Mouse (Mus musculus) limb, embryonic 14.5 days (tissue): ENCODE data around the gene Rassf1. TPM values are rescaled to one million over a fixed set of nuclear protein-coding genes. Genes with fewer than 3 reads are reported as not detected.

ENCODE experiments used
- ATAC-seq: fragments of 200-750 bp; cut with Nextera tagmentation; 2 replicates; pipeline ENCODE4 v1.8.0; 2017; ENCODE audit warnings: low read depth, moderate number of reproducible peaks, moderate TSS enrichment; ENCODE audit not compliant: low FRiP score
- DNase-seq: peaks from one replicate; pipeline ENCODE4 v3.0.0-alpha.2; 2015; ENCODE audit warnings: low spot score
- H3K27ac ChIP-seq: fragments of 300-500 bp; sonication (generic); replicated peaks from 2 replicates; pipeline ENCODE4 v1.5.1; 2014; ENCODE audit warnings: low read depth, mild to moderate bottlenecking, low read length, moderate library complexity, mixed read lengths
- H3K27me3 ChIP-seq: fragments of 300-500 bp; sonication (generic); 2 replicates; pipeline ENCODE4 v1.6.1; 2014; ENCODE audit warnings: low read length, mixed read lengths; ENCODE audit not compliant: control insufficient read depth, insufficient read depth
- H3K36me3 ChIP-seq: fragments of 300-500 bp; sonication (generic); 2 replicates; pipeline ENCODE4 v1.6.1; 2014; ENCODE audit warnings: mild to moderate bottlenecking, low read length, moderate library complexity, mixed read lengths; ENCODE audit not compliant: control insufficient read depth, insufficient read depth
- H3K4me1 ChIP-seq: fragments of 300-500 bp; sonication (generic); 2 replicates; pipeline ENCODE4 v1.6.1; 2014; ENCODE audit warnings: antibody characterized with exemption, low read length, mixed read lengths; ENCODE audit not compliant: control insufficient read depth, insufficient read depth
- H3K4me2 ChIP-seq: fragments of 300-500 bp; sonication (generic); replicated peaks from 2 replicates; pipeline ENCODE4 v1.6.1; 2014; ENCODE audit warnings: low read depth, mild to moderate bottlenecking, low read length, moderate library complexity; ENCODE audit not compliant: severe bottlenecking
- H3K4me3 ChIP-seq: fragments of 300-500 bp; sonication (generic); replicated peaks from 2 replicates; pipeline ENCODE4 v1.5.1; 2014; ENCODE audit warnings: low read length
- H3K9ac ChIP-seq: fragments of 300-500 bp; sonication (generic); 2 replicates; pipeline ENCODE4 v1.6.1; 2014; ENCODE audit warnings: mild to moderate bottlenecking, low read depth, low read length, moderate library complexity; ENCODE audit not compliant: severe bottlenecking
- H3K9me3 ChIP-seq: fragments of 300-500 bp; sonication (generic); 2 replicates; pipeline ENCODE4 v1.6.1; 2016; ENCODE audit warnings: low read length; ENCODE audit not compliant: control insufficient read depth
- POLR2A ChIP-seq: fragments of 200-500 bp; IDR thresholded peaks from 2 replicates; pipeline ENCODE4 v1.8.0; 2012; ENCODE audit warnings: inconsistent platforms, mild to moderate bottlenecking, moderate library complexity, borderline replicate concordance; ENCODE audit not compliant: insufficient read depth, insufficient read length; ENCODE audit errors: extremely low read depth
- WGBS: fragments of 180-500 bp; shearing (Covaris S2); extraction: QIAGEN DNeasy Blood & Tissue Kit; methylation state at CpG from one replicate; pipeline ENCODE4 v1.1.7; 2014; 5-methylcytosine and 5-hydroxymethylcytosine counted together
- polyA plus RNA-seq, 2 experiments: library from polyadenylated mRNA; depleted of rRNA in 1 of 2; stranded (reverse) in 1 of 2; unstranded in 1 of 2; fragments of >200 nt; fragmentation: Nextera tagmentation in 1 of 2; extraction: Ambion mirVana in 1 of 2; gene quantifications; 2 replicates each; pipeline versions ENCODE4 v1.2.1 to v1.2.3; 2012 to 2014

Rassf1 gene
- polyA plus RNA-seq, 2 experiments, result 67.6 to 74.7 TPM

DNA sequence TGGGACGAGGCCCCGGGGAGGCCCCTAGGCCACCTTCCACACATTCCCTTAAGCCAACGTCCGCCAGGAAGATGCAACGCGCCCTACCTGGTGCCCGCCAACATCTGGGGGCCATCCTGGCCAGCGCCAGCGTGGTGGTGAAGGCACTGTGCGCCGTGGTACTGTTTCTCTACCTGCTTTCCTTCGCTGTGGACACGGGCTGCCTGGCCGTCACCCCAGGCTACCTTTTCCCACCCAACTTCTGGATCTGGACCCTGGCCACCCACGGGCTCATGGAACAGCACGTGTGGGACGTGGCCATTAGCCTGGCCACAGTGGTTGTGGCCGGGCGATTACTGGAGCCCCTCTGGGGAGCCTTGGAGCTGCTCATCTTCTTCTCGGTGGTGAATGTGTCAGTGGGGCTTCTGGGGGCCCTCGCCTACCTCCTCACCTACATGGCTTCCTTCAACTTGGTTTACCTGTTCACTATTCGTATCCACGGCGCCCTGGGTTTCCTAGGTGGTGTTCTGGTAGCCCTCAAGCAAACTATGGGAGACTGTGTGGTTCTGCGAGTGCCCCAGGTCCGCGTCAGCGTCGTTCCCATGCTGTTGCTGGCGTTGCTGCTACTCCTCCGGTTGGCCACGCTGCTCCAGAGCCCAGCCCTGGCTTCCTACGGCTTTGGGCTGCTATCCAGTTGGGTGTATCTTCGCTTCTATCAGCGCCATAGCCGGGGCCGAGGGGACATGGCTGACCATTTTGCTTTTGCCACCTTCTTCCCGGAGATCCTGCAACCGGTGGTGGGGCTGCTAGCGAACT is 16.8 kb upstream of the Rassf1 start:
- under 1% methylated on average over 39 of the region's 40 CpGs for WGBS
- H3K4me2 ChIP-seq, result peak overlapping the region; percentile 96
- H3K9ac ChIP-seq, result peak overlapping the region; percentile 91
- no peaks in the 10 kb centered on the region for H3K9me3 ChIP-seq
- H3K4me3 ChIP-seq, result peak overlapping the region; percentile 89
- ATAC-seq (no peak), DNase-seq (no peak)
- TF ChIP-seq POLR2A, result no peak
- H3K4me1 ChIP-seq, result peaks cover 22% of the 10 kb centered on the region
- peaks cover 26% of the 10 kb centered on the region for H3K36me3 ChIP-seq
- H3K27ac ChIP-seq, result peak overlapping the region; percentile 73
- H3K27me3 ChIP-seq, result no peaks in the 10 kb centered on the region

DNA sequence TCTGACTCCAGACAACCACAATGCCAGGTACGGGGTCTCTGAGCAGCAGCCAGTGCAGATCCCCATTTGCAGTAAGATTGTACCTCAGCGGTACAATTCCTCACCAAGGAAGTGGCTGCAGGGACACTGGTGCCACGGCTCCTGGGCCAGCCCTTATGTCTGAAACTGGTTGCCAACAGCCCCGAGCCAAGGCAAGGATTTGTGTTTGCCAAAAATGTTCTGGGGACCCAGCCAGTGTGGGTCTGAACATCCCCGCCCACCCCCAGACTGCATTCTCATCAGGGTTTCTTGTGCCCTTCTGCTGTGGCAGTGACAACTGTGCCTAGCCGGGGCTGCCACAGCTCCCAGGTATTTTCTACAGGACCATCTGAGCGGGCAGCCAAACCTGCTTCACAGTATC is 13.1 kb upstream of the Rassf1 start:
- H3K4me2 ChIP-seq, result no peak overlapping the region
- peaks cover 33% of the 10 kb centered on the region for H3K4me1 ChIP-seq
- TF ChIP-seq POLR2A, result no peak

DNA sequence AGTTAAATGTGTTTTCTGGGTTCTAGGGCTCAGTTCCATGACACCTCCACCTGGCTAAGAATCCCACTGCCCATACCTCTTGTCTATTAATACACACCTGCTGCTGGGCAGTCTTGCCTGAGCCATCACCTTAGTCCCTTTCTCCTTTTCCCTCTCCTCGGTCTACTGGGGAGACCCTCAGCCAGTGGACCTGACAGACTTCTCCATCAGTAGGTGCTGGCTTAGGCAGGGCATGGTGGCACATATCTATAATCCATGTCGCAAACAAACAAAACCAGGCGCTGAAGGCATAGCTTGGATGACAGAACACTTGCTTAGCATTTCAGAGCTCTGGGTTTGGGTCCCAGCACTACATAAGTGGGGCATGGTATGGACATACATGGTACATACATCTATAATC is 12.6 kb upstream of the Rassf1 start:
- Histone ChIP-seq H3K27me3 (no peaks in the 10 kb centered on the region), H3K4me3 (no peak overlapping the region), H3K4me1 (peaks cover 33% of the 10 kb centered on the region), H3K9me3 (no peaks in the 10 kb centered on the region), H3K9ac (no peak overlapping the region), H3K4me2 (no peak overlapping the region), H3K27ac (no peak overlapping the region), H3K36me3 (peaks cover 32% of the 10 kb centered on the region)
- DNase-seq (no peak), ATAC-seq (no peak)
- TF ChIP-seq POLR2A, result no peak
- WGBS, result 90% methylated on average over 3 of the region's 3 CpGs

More for the DNA sequence above, 13.1 kb upstream of the Rassf1 start:
- peaks cover 32% of the 10 kb centered on the region for H3K36me3 ChIP-seq
- WGBS, result 88% methylated on average over 7 of the region's 7 CpGs
- DNase-seq, result no peak
- no peak overlapping the region for H3K9ac ChIP-seq
- H3K4me3 ChIP-seq, result no peak overlapping the region
- no peak for ATAC-seq
- no peak overlapping the region for H3K27ac ChIP-seq
- no peaks in the 10 kb centered on the region for H3K27me3 ChIP-seq
- H3K9me3 ChIP-seq, result no peaks in the 10 kb centered on the region

GRCm38 (mm10) chr9:107539940-107540339 is 11.4 kb upstream of the Rassf1 start:
- WGBS, result 94% methylated on average over 8 of the region's 8 CpGs
- Histone ChIP-seq H3K27me3 (no peaks in the 10 kb centered on the region), H3K9me3 (no peaks in the 10 kb centered on the region), H3K4me2 (no peak overlapping the region), H3K9ac (no peak overlapping the region), H3K4me3 (no peak overlapping the region), H3K27ac (no peak overlapping the region), H3K36me3 (peaks cover 43% of the 10 kb centered on the region), H3K4me1 (peaks cover 33% of the 10 kb centered on the region)
- no peak for TF ChIP-seq POLR2A
- no peak for DNase-seq
- no peak for ATAC-seq

DNA sequence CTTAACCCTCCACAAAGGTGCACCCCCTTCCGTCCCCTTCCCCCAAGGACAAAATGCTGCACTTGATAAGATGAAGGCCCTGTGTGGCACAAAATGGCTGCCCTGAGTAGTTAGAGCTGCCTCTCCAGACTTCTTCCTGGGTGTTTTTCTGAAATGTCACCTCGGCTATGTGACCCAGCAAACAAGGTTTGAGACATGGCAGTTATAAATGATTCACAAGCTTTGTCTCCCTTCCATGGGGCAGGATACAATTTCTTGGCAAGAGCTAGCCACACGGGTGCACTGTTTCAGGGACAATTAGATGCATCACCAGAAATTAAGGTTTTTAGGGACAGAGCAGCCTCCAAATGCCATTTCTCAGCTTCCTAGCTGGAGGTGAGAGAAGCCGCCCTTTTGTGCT is 10.9 kb upstream of the Rassf1 start:
- DNase-seq, result no peak
- WGBS, result 70% methylated on average over 4 of the region's 4 CpGs
- no peak overlapping the region for H3K27ac ChIP-seq
- peaks cover 29% of the 10 kb centered on the region for H3K4me1 ChIP-seq
- H3K36me3 ChIP-seq, result peaks cover 47% of the 10 kb centered on the region
- no peak overlapping the region for H3K4me3 ChIP-seq
- no peaks in the 10 kb centered on the region for H3K9me3 ChIP-seq
- H3K27me3 ChIP-seq, result no peaks in the 10 kb centered on the region
- no peak for TF ChIP-seq POLR2A
- H3K9ac ChIP-seq, result no peak overlapping the region
- no peak for ATAC-seq
- H3K4me2 ChIP-seq, result no peak overlapping the region
